Mouse (Mus musculus) splenic B cell, adult 2 months (primary cell): ENCODE data around the gene Atp6v1d.

ENCODE experiments used
- DNase-seq: peaks from one replicate; pipeline ENCODE4 v3.0.0-alpha.2; 2011; ENCODE audit warnings: low read depth, low spot score
- H3K27me3 ChIP-seq: 2 replicates; pipeline ENCODE4 v1.6.1; 2012; ENCODE audit warnings: mild to moderate bottlenecking, low read length, moderate library complexity, mixed read lengths; ENCODE audit not compliant: control insufficient read depth, poor library complexity, insufficient read depth, severe bottlenecking
- H3K36me3 ChIP-seq: 2 replicates; pipeline ENCODE4 v1.6.1; 2012; ENCODE audit warnings: mild to moderate bottlenecking, low read length, moderate library complexity, mixed read lengths; ENCODE audit not compliant: control insufficient read depth, poor library complexity, insufficient read depth, severe bottlenecking

Atp6v1d gene

DNA sequence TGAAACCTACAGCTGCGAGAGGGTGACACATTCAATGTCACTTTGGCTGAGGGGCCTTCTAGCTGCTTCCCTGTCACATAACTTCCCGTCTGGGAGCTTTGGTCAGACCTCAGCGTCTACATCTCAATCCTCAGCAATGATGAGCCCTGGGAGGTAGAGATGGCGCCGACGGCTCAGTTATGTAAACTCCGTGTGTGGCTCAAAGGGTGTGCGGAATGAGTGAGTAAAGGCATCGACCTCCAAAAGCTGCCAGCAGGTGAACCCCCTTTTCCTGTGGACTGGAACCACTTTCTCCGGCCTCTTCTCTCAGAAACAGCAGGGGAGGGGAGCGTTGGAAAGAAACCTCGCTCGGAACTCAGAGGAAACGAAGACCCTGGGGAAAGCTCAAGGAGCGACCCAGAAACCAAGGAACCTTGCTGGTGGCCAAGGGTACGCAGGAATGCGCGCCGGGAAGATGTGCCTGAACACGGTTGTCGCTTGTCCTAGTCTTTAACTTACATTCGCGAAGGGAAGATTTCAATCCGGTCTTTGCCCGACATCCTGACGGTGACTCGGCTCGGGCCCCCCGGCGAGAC, 430 bp downstream of the Atp6v1d start:
- Histone ChIP-seq H3K27me3 (no peaks in the 10 kb centered on the region), H3K36me3 (no peaks in the 10 kb centered on the region)
- peak; percentile 59 for DNase-seq

DNA sequence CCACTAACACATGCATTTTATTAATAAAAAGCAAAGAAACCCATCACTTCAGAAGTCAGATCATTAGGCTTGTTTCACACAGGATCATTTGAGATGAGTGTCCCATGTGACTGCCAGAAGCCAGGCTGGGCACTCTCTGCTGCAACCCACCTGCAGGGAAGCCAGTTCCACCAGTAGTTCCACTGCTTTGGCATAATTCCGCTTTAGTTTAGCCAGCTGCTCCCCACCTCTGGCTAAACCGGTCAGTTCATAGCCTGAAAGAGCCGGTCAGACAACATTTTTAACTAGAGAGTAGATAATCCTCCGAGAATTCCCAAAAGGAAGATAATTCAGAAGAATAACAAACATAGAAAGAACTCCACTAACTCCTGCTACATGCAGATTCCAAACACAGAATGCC, 13.2 kb downstream of the Atp6v1d start:
- no peaks in the 10 kb centered on the region for H3K27me3 ChIP-seq
- H3K36me3 ChIP-seq, result peaks cover 4% of the 10 kb centered on the region
- DNase-seq, result no peak

- peaks cover 2% of the 10 kb centered on the region for H3K36me3 ChIP-seq
- no peak for DNase-seq
- no peaks in the 10 kb centered on the region for H3K27me3 ChIP-seq
These were observed 19.0 kb downstream of the Atp6v1d start for GRCm38 (mm10) chr12:78842429-78842828.

- DNase-seq, result no peak
- peaks cover 4% of the 10 kb centered on the region for H3K36me3 ChIP-seq
- H3K27me3 ChIP-seq, result no peaks in the 10 kb centered on the region
These were observed 21.5 kb downstream of the Atp6v1d start for GRCm38 (mm10) chr12:78839906-78840305.

DNA sequence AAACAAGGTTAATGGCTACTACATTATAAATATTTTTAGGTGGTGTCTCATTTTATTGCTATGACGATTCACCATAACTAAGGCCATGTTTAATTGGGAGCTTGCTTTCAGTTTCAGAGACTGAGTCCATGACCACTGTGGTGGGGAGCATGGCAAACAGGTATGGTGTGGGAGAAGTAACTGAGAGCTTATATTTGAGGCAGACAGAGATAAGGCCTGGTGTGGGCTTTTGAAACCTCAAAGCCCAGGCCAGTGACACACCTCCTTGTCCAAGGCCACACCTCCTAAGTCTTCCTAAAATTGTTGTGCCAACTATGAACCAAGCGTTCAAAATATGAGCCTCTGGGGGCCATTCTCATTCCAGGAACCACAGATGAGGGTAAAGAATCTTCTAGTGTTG, 26.9 kb downstream of the Atp6v1d start:
- no peaks in the 10 kb centered on the region for H3K27me3 ChIP-seq
- no peak for DNase-seq
- peaks cover 5% of the 10 kb centered on the region for H3K36me3 ChIP-seq

DNA sequence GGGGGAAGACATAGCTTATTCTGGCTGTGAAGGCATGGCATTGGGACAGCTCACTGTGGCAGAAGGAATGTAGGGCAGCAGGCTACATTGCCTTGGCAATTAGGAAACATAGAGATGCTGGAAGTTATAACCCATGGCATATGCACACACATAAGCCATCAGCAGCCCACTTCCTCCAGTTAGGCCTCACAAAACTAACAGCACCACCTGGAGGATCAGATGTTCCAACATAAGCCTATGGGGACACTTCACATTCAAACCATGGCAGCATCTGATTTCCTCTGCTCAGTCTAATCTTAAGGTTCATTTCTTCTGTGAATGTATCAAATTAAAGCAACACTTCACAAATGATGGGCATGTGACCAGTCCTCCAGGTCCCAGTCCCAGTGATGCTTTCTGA, 47.0 kb downstream of the Atp6v1d start:
- Histone ChIP-seq H3K36me3 (peaks cover 2% of the 10 kb centered on the region; the same call in 1 of the 2 replicates), H3K27me3 (no peaks in the 10 kb centered on the region)
- peak; percentile 9 for DNase-seq

DNA sequence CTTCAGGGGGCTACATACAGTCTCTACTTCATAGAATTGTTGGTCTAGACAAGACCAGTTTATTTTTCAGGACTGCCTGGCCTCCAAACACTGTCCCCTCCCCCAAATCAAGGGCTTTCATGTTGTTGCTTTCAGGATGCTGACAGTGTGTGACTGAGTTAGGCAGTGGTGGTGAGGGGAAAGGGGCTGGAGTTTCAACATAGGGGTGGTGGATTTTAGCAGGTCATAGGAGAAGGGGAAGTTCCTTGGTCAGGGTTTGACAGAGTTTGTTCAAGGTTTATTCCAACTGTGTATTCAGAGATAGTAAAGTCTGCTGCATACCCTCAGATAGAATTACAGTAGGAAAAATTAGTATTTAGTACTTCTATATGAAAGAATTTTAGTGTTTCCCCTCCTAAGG, 59.6 kb downstream of the Atp6v1d start:
- Histone ChIP-seq H3K27me3 (no peaks in the 10 kb centered on the region), H3K36me3 (0 out of 2 replicates have a peak, but pooled peaks cover 2% of the 10 kb centered on the region)
- no peak for DNase-seq

DNA sequence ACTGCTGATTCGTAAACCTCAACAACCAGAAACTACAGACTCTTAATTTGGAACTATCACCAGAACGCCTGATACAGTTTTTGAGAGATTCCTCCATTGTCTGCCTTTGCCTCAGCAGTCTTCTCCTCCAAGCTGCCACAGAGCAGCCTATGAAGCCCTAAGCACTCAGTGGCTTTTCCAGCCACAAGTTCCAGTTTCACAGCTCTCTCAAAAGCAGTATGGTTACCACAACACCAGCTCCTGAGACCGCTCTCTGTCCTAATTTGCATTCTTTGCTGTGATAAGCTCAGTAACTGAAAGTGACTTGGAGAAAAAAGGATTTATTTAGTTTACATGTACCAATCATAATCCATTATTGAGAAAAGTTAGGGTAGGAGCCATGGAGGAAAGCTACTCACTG, 61.4 kb downstream of the Atp6v1d start:
- 0 out of 2 replicates have a peak, but pooled peaks cover 2% of the 10 kb centered on the region for H3K36me3 ChIP-seq
- DNase-seq, result peak; percentile 8
- H3K27me3 ChIP-seq, result no peaks in the 10 kb centered on the region

GRCm38 (mm10) chr12:78794236-78794635, 67.2 kb downstream of the Atp6v1d start:
- H3K36me3 ChIP-seq, result no peaks in the 10 kb centered on the region
- no peaks in the 10 kb centered on the region for H3K27me3 ChIP-seq
- no peak for DNase-seq

DNA sequence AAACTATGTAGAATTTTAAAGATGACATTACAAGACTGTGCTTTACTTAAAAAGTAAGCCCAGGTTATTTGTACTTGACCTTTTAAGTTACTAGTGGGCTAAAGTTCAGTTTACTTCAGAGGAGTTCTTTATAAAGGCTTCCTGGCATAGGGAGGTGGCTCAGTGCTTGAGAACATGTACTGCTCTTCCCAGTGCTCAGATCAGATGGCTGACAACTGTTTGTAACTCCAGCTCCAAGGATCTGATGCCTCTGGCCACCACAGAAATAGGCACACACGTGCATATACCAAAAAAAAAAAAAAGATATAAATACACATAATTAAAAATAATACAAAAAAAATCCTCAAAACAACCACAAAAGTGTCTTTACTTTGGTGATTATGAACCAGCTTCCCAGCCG, 70.6 kb downstream of the Atp6v1d start:
- DNase-seq, result no peak
- H3K36me3 ChIP-seq, result no peaks in the 10 kb centered on the region
- no peaks in the 10 kb centered on the region for H3K27me3 ChIP-seq
